Mouse (Mus musculus) myocyte (in vitro differentiated cells): ENCODE results near the gene Schip1.

Experiments
- CEBPB ChIP-seq: IDR thresholded peaks from 2 replicates; pipeline ENCODE4 v1.6.1; 2011; ENCODE audit warnings: mild to moderate bottlenecking, moderate library complexity; ENCODE audit not compliant: poor library complexity, insufficient read depth, severe bottlenecking
- E2F4 ChIP-seq: IDR thresholded peaks from one replicate; pipeline ENCODE4 v1.6.1; 2011; ENCODE audit warnings: mild to moderate bottlenecking, control low read depth, moderate library complexity; ENCODE audit not compliant: insufficient read depth
- MAX ChIP-seq: IDR thresholded peaks from one replicate; pipeline ENCODE4 v1.6.1; 2011; ENCODE audit warnings: low read depth, mild to moderate bottlenecking, control low read depth
- MYOG ChIP-seq, 3 experiments: IDR thresholded peaks; one replicate each; pipeline ENCODE4 v1.6.1; 2011; ENCODE audit warnings: control low read depth in 2 of 3, low read depth in 2 of 3, mild to moderate bottlenecking in 2 of 3; ENCODE audit not compliant: insufficient read length in 2 of 3, control insufficient read depth in 1 of 3, insufficient read depth in 1 of 3
- POLR2A ChIP-seq: IDR thresholded peaks from one replicate; pipeline ENCODE4 v1.6.1; 2011; ENCODE audit warnings: low read depth, mild to moderate bottlenecking, control low read depth, moderate library complexity; ENCODE audit not compliant: insufficient read length
- POLR2AphosphoS2 ChIP-seq: IDR thresholded peaks from one replicate; pipeline ENCODE4 v1.6.1; 2011; ENCODE audit warnings: low read depth, control low read depth; ENCODE audit not compliant: insufficient read length
- REST ChIP-seq: IDR thresholded peaks from one replicate; pipeline ENCODE4 v1.6.1; 2011; ENCODE audit warnings: mild to moderate bottlenecking, control low read depth, moderate library complexity; ENCODE audit not compliant: insufficient read depth, insufficient read length
- TCF12 ChIP-seq: IDR thresholded peaks from one replicate; pipeline ENCODE4 v1.6.1; 2011; ENCODE audit warnings: mild to moderate bottlenecking, control low read depth; ENCODE audit not compliant: poor library complexity, insufficient read depth, severe bottlenecking
- USF1 ChIP-seq: IDR thresholded peaks from one replicate; pipeline ENCODE4 v1.6.1; 2011; ENCODE audit warnings: low read depth, mild to moderate bottlenecking, control low read depth, moderate library complexity

- TF ChIP-seq MAX (no peak), POLR2A (no peak), E2F4 (no peak), USF1 (no peak), TCF12 (no peak), POLR2AphosphoS2 (no peak), CEBPB (no peak), REST (no peak), MYOG (IDR thresholded peaks at IDR 0.05; ENCODE audit: control insufficient read depth in 1 of 3, insufficient read depth in 1 of 3, insufficient read length in 2 of 3, low read depth in 2 of 3) (no peak)
These were observed 187.7 kb downstream of the Schip1 start for GRCm38 (mm10) chr3:68252335-68252734.
